Mouse (Mus musculus): ENCODE results near the gene Efcab12. TPM values are rescaled to one million over a fixed set of nuclear protein-coding genes. Genes with fewer than 3 reads are reported as not detected.
A peak's percentile ranks its signal among the peaks of the same experiment; 100 is the strongest.

Efcab12 gene
- total and polyA plus RNA-seq, 2 experiments, result 0.09 to 0.11 TPM

- no peaks in the 10 kb centered on the region for H3K27me3 ChIP-seq (ENCODE audit: control insufficient read depth, insufficient read depth, low read length)
- no peaks in the 10 kb centered on the region for H3K79me2 ChIP-seq (ENCODE audit: control insufficient read depth, insufficient read depth, low read length)
- no peak for DNase-seq (ENCODE audit: extremely low read depth, low read depth, low spot score)
- TF ChIP-seq POLR2A (IDR thresholded peaks at IDR 0.05; ENCODE audit: extremely low read depth, insufficient read depth, low read length), result no peak
- H3K36me3 ChIP-seq (ENCODE audit: control insufficient read depth, insufficient read depth, low read length), result no peaks in the 10 kb centered on the region
- no peaks in the 10 kb centered on the region; the same call in 1 of the 2 replicates for H3K4me1 ChIP-seq (ENCODE audit: control insufficient read depth, insufficient read depth, low read length)
- H3K27ac ChIP-seq (replicated peaks; ENCODE audit: insufficient read depth, low read depth, low read length), result no peak overlapping the region
- no peak overlapping the region for H3K4me3 ChIP-seq (ENCODE audit: insufficient read depth, low read depth, low read length)
- no peak overlapping the region for H3K9ac ChIP-seq (ENCODE audit: low read depth, low read length)
- 88% methylated on average over 8 of the region's 8 CpGs for WGBS
Observed at GRCm38 (mm10) chr6:115821216-115821993, 16.8 kb downstream of the Efcab12 start.

GRCm38 (mm10) chr6:115818129-115818528 lies 20.1 kb downstream of the Efcab12 start:
- H3K27ac ChIP-seq (replicated peaks; ENCODE audit: insufficient read depth, low read depth, low read length), result no peak overlapping the region
- no peak overlapping the region for H3K4me3 ChIP-seq (ENCODE audit: insufficient read depth, low read depth, low read length)
- WGBS, result 80% methylated on average over 2 of the region's 2 CpGs
- H3K79me2 ChIP-seq (ENCODE audit: control insufficient read depth, insufficient read depth, low read length), result no peaks in the 10 kb centered on the region
- TF ChIP-seq CTCF (IDR thresholded peaks at IDR 0.05; ENCODE audit: low read depth, low read length) (no peak), POLR2A (IDR thresholded peaks at IDR 0.05; ENCODE audit: extremely low read depth, insufficient read depth, low read length) (no peak)
- no peak for DNase-seq (ENCODE audit: extremely low read depth, low read depth, low spot score)
- no peak overlapping the region for H3K9ac ChIP-seq (ENCODE audit: low read depth, low read length)
- H3K36me3 ChIP-seq (ENCODE audit: control insufficient read depth, insufficient read depth, low read length), result no peaks in the 10 kb centered on the region
- no peaks in the 10 kb centered on the region for H3K27me3 ChIP-seq (ENCODE audit: control insufficient read depth, insufficient read depth, low read length)
- peaks cover 4% of the 10 kb centered on the region; the same call in 1 of the 2 replicates for H3K4me1 ChIP-seq (ENCODE audit: control insufficient read depth, insufficient read depth, low read length)

GRCm38 (mm10) chr6:115815041-115815440 lies 23.2 kb downstream of the Efcab12 start:
- WGBS, result 76% methylated on average over 4 of the region's 4 CpGs
- no peaks in the 10 kb centered on the region for H3K27me3 ChIP-seq (ENCODE audit: control insufficient read depth, insufficient read depth, low read length)
- H3K4me1 ChIP-seq (ENCODE audit: control insufficient read depth, insufficient read depth, low read length), result peaks cover 4% of the 10 kb centered on the region; the same call in 1 of the 2 replicates
- H3K36me3 ChIP-seq (ENCODE audit: control insufficient read depth, insufficient read depth, low read length), result no peaks in the 10 kb centered on the region
- H3K9ac ChIP-seq (ENCODE audit: low read depth, low read length), result no peak overlapping the region
- no peak overlapping the region for H3K4me3 ChIP-seq (ENCODE audit: insufficient read depth, low read depth, low read length)
- TF ChIP-seq POLR2A (IDR thresholded peaks at IDR 0.05; ENCODE audit: extremely low read depth, insufficient read depth, low read length) (no peak), CTCF (IDR thresholded peaks at IDR 0.05; ENCODE audit: low read depth, low read length) (no peak)
- no peak overlapping the region for H3K27ac ChIP-seq (replicated peaks; ENCODE audit: insufficient read depth, low read depth, low read length)
- no peaks in the 10 kb centered on the region for H3K79me2 ChIP-seq (ENCODE audit: control insufficient read depth, insufficient read depth, low read length)
- no peak for DNase-seq (ENCODE audit: extremely low read depth, low read depth, low spot score)

- H3K36me3 ChIP-seq (ENCODE audit: control insufficient read depth, insufficient read depth, low read length), result no peaks in the 10 kb centered on the region
- TF ChIP-seq CTCF (IDR thresholded peaks at IDR 0.05; ENCODE audit: low read depth, low read length) (peak; percentile 75), POLR2A (IDR thresholded peaks at IDR 0.05; ENCODE audit: extremely low read depth, insufficient read depth, low read length) (no peak)
- peaks cover 4% of the 10 kb centered on the region; the same call in 1 of the 2 replicates for H3K4me1 ChIP-seq (ENCODE audit: control insufficient read depth, insufficient read depth, low read length)
- no peaks in the 10 kb centered on the region for H3K79me2 ChIP-seq (ENCODE audit: control insufficient read depth, insufficient read depth, low read length)
- 32% methylated on average over 4 of the region's 4 CpGs for WGBS
- H3K9ac ChIP-seq (ENCODE audit: low read depth, low read length), result no peak overlapping the region
- H3K27ac ChIP-seq (replicated peaks; ENCODE audit: insufficient read depth, low read depth, low read length), result 0 out of 2 replicates have a peak overlapping the region, but pooled peaks have one; percentile 0
- no peaks in the 10 kb centered on the region for H3K27me3 ChIP-seq (ENCODE audit: control insufficient read depth, insufficient read depth, low read length)
- peak; percentile 60 for DNase-seq (ENCODE audit: extremely low read depth, low read depth, low spot score)
- no peak overlapping the region for H3K4me3 ChIP-seq (ENCODE audit: insufficient read depth, low read depth, low read length)
Observed at GRCm38 (mm10) chr6:115814104-115814503, 24.1 kb downstream of the Efcab12 start.

- no peak overlapping the region for H3K4me3 ChIP-seq (ENCODE audit: insufficient read depth, low read depth, low read length)
- H3K36me3 ChIP-seq (ENCODE audit: control insufficient read depth, insufficient read depth, low read length), result peaks cover 2% of the 10 kb centered on the region; the same call in 1 of the 2 replicates
- TF ChIP-seq POLR2A (IDR thresholded peaks at IDR 0.05; ENCODE audit: extremely low read depth, insufficient read depth, low read length) (no peak), CTCF (IDR thresholded peaks at IDR 0.05; ENCODE audit: low read depth, low read length) (no peak)
- peaks cover 11% of the 10 kb centered on the region for H3K4me1 ChIP-seq (ENCODE audit: control insufficient read depth, insufficient read depth, low read length)
- no peaks in the 10 kb centered on the region for H3K27me3 ChIP-seq (ENCODE audit: control insufficient read depth, insufficient read depth, low read length)
- H3K79me2 ChIP-seq (ENCODE audit: control insufficient read depth, insufficient read depth, low read length), result peaks cover 8% of the 10 kb centered on the region; the same call in 1 of the 2 replicates
- no peak overlapping the region for H3K9ac ChIP-seq (ENCODE audit: low read depth, low read length)
- DNase-seq (ENCODE audit: extremely low read depth, low read depth, low spot score), result no peak
- H3K27ac ChIP-seq (replicated peaks; ENCODE audit: insufficient read depth, low read depth, low read length), result no peak overlapping the region
- 83% methylated on average over 8 of the region's 8 CpGs for WGBS
Observed at GRCm38 (mm10) chr6:115811606-115812005, 26.6 kb downstream of the Efcab12 start.

Measured in liver, adult 2 months (tissue).